Mouse (Mus musculus): Measurements from ENCODE around the gene Fam83f.

Gene Fam83f

GRCm38 (mm10) chr15:80671295-80672252 is at the start of gene Fam83f:
Gene Fam83f (plus strand): TSS chr15:80671847.
- H3K36me3 ChIP-seq (ENCODE audit: insufficient read depth, low read length) = no peaks in the 10 kb centered on the region
- TF ChIP-seq CTCF (conservative IDR thresholded peaks at IDR 0.05; ENCODE audit: low read length) (no peak), NANOG (IDR thresholded peaks at IDR 0.05; ENCODE audit: borderline replicate concordance, low read length) (no peak), POU5F1 (IDR thresholded peaks at IDR 0.05; ENCODE audit: borderline replicate concordance, low read length) (no peak)
- H3K4me3 ChIP-seq (replicated peaks; ENCODE audit: low read length) = peak within 1 kb of the TSS; percentile 76
- H3K9me3 ChIP-seq (ENCODE audit: low read length) = peaks cover 9% of the 10 kb centered on the region; the same call in 1 of the 2 replicates
- H3K4me1 ChIP-seq (replicated peaks; ENCODE audit: low read depth, low read length) = peaks cover 16% of the 10 kb centered on the region
- H3K27me3 ChIP-seq (ENCODE audit: insufficient read depth, low read length) = peaks cover 62% of the 10 kb centered on the region

- Histone ChIP-seq H3K36me3 (ENCODE audit: insufficient read depth, low read length) (no peaks in the 10 kb centered on the region), H3K4me3 (replicated peaks; ENCODE audit: low read length) (no peak overlapping the region), H3K4me1 (replicated peaks; ENCODE audit: low read depth, low read length) (peaks cover 49% of the 10 kb centered on the region)
Measured at GRCm38 (mm10) chr15:80623171-80623837, 48.3 kb upstream of the Fam83f start.

GRCm38 (mm10) chr15:80626472-80626871 is 45.2 kb upstream of the Fam83f start:
- Histone ChIP-seq H3K4me1 (replicated peaks; ENCODE audit: low read depth, low read length) (peaks cover 17% of the 10 kb centered on the region), H3K9me3 (ENCODE audit: low read length) (peaks cover 9% of the 10 kb centered on the region), H3K27me3 (ENCODE audit: insufficient read depth, low read length) (peaks cover 20% of the 10 kb centered on the region), H3K4me3 (replicated peaks; ENCODE audit: low read length) (no peak overlapping the region), H3K36me3 (ENCODE audit: insufficient read depth, low read length) (no peaks in the 10 kb centered on the region)
- TF ChIP-seq NANOG (IDR thresholded peaks at IDR 0.05; ENCODE audit: borderline replicate concordance, low read length) (no peak), POU5F1 (IDR thresholded peaks at IDR 0.05; ENCODE audit: borderline replicate concordance, low read length) (no peak), CTCF (conservative IDR thresholded peaks at IDR 0.05; ENCODE audit: low read length) (no peak)

More at GRCm38 (mm10) chr15:80623171-80623837, 48.3 kb upstream of the Fam83f start:
- H3K27me3 ChIP-seq (ENCODE audit: insufficient read depth, low read length) = peaks cover 28% of the 10 kb centered on the region
- H3K9me3 ChIP-seq (ENCODE audit: low read length) = peaks cover 9% of the 10 kb centered on the region
- no peak for TF ChIP-seq POU5F1 (IDR thresholded peaks at IDR 0.05; ENCODE audit: borderline replicate concordance, low read length)
- TF ChIP-seq CTCF (conservative IDR thresholded peaks at IDR 0.05; ENCODE audit: low read length) = no peak
- no peak for TF ChIP-seq NANOG (IDR thresholded peaks at IDR 0.05; ENCODE audit: borderline replicate concordance, low read length)

- Histone ChIP-seq H3K4me3 (replicated peaks; ENCODE audit: low read length) (no peak overlapping the region), H3K36me3 (ENCODE audit: insufficient read depth, low read length) (no peaks in the 10 kb centered on the region)
- TF ChIP-seq NANOG (IDR thresholded peaks at IDR 0.05; ENCODE audit: borderline replicate concordance, low read length) = no peak
- TF ChIP-seq CTCF (conservative IDR thresholded peaks at IDR 0.05; ENCODE audit: low read length) = no peak
Measured at GRCm38 (mm10) chr15:80630147-80630546, 41.5 kb upstream of the Fam83f start.

GRCm38 (mm10) chr15:80630711-80631110 is 40.9 kb upstream of the Fam83f start:
- Histone ChIP-seq H3K27me3 (ENCODE audit: insufficient read depth, low read length) (peaks cover 3% of the 10 kb centered on the region; the same call in 1 of the 2 replicates), H3K36me3 (ENCODE audit: insufficient read depth, low read length) (no peaks in the 10 kb centered on the region), H3K4me3 (replicated peaks; ENCODE audit: low read length) (no peak overlapping the region), H3K9me3 (ENCODE audit: low read length) (peaks cover 9% of the 10 kb centered on the region), H3K4me1 (replicated peaks; ENCODE audit: low read depth, low read length) (peaks cover 18% of the 10 kb centered on the region)
- no peak for TF ChIP-seq CTCF (conservative IDR thresholded peaks at IDR 0.05; ENCODE audit: low read length)
- no peak for TF ChIP-seq POU5F1 (IDR thresholded peaks at IDR 0.05; ENCODE audit: borderline replicate concordance, low read length)
- TF ChIP-seq NANOG (IDR thresholded peaks at IDR 0.05; ENCODE audit: borderline replicate concordance, low read length) = no peak

More at GRCm38 (mm10) chr15:80630147-80630546, 41.5 kb upstream of the Fam83f start:
- peaks cover 6% of the 10 kb centered on the region for H3K27me3 ChIP-seq (ENCODE audit: insufficient read depth, low read length)
- H3K4me1 ChIP-seq (replicated peaks; ENCODE audit: low read depth, low read length) = peaks cover 17% of the 10 kb centered on the region
- H3K9me3 ChIP-seq (ENCODE audit: low read length) = peaks cover 9% of the 10 kb centered on the region

GRCm38 (mm10) chr15:80631311-80631710 is 40.3 kb upstream of the Fam83f start:
- Histone ChIP-seq H3K36me3 (ENCODE audit: insufficient read depth, low read length) (no peaks in the 10 kb centered on the region), H3K9me3 (ENCODE audit: low read length) (peaks cover 6% of the 10 kb centered on the region), H3K27me3 (ENCODE audit: insufficient read depth, low read length) (peaks cover 5% of the 10 kb centered on the region; the same call in 1 of the 2 replicates), H3K4me1 (replicated peaks; ENCODE audit: low read depth, low read length) (peaks cover 19% of the 10 kb centered on the region), H3K4me3 (replicated peaks; ENCODE audit: low read length) (no peak overlapping the region)
- TF ChIP-seq NANOG (IDR thresholded peaks at IDR 0.05; ENCODE audit: borderline replicate concordance, low read length) = no peak

- TF ChIP-seq POU5F1 (IDR thresholded peaks at IDR 0.05; ENCODE audit: borderline replicate concordance, low read length) = no peak
- no peak for TF ChIP-seq CTCF (conservative IDR thresholded peaks at IDR 0.05; ENCODE audit: low read length)
- no peak for TF ChIP-seq NANOG (IDR thresholded peaks at IDR 0.05; ENCODE audit: borderline replicate concordance, low read length)
- no peak overlapping the region for H3K4me3 ChIP-seq (replicated peaks; ENCODE audit: low read length)
- no peaks in the 10 kb centered on the region for H3K9me3 ChIP-seq (ENCODE audit: low read length)
- H3K27me3 ChIP-seq (ENCODE audit: insufficient read depth, low read length) = peaks cover 12% of the 10 kb centered on the region; the same call in 1 of the 2 replicates
- H3K4me1 ChIP-seq (replicated peaks; ENCODE audit: low read depth, low read length) = peaks cover 19% of the 10 kb centered on the region
- H3K36me3 ChIP-seq (ENCODE audit: insufficient read depth, low read length) = no peaks in the 10 kb centered on the region
Measured at GRCm38 (mm10) chr15:80632280-80632893, 39.3 kb upstream of the Fam83f start.
